Mouse (Mus musculus) heart, adult 2 months (tissue): ENCODE data around the gene Lair1.

Experiments
- CTCF ChIP-seq: fragments of 200-600 bp; IDR thresholded peaks from 2 replicates; pipeline ENCODE4 v1.8.1; 2022; ENCODE audit warnings: antibody characterized with exemption, mild to moderate bottlenecking, moderate library complexity
- POLR2A ChIP-seq: fragments of 200-500 bp; IDR thresholded peaks from 2 replicates; pipeline ENCODE4 v1.6.1; 2011; ENCODE audit warnings: mild to moderate bottlenecking, low read depth, low read length, control low read depth; ENCODE audit not compliant: insufficient read depth

DNA sequence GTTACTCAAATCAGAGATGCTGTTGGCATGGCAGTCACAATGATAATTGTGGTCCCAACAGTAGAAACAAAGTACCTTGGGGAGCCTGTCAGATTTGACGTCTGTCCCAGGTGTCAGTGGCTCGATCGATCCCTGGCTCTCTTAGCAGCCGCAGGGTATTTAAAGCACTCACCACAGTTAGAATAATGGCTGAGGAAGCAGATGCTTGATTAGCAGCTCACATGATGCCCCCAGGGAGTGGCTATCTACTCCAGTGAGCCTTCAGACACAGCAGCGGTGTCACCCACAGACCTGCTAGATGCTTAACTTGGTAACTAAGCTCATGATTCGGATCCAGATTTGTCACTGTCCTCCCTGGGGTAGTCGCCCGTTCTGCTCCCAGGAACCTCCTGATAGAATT lies 28.2 kb upstream of the Lair1 start:
- TF ChIP-seq CTCF: no peak
- TF ChIP-seq POLR2A: no peak
